Comparison of ENCODE assay signal across 8 mouse cellular contexts in the genomic region with DNA sequence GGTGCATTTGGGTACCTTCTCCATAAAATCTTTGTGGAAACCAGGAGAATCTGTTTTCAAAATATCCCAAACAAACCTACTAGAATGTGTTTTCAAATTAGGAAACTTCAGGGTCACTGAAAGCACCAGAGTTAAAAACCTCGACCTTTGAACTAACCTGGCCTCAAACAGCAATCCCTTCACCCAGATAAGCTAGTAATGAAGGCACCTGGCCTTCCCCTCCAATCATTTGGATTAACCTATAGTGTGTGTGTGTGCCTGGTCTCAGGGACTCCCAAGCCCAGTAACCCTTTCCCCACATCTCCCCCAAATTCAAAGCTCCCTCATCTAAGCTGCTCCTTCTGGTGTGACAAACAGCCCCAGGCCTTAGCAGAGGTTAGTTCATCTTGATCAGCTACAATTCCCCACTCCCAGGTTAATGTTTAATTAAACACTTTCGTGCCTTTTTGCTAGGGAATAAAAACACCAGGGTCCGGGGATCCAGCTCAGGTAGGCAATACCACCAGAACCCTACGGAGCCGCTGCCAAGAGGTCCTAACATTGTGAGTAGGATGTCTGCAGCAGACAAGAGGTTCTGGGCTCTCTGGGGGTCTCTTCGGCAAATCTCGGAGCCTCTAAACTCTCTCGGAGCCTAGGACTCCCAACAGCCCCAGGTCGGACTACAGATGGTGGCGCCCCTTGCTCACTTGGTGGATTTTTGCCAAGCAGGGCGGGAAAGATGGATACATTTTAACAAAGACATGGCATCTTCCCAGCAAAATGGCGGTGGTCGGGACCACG. TPM values are rescaled to one million over a fixed set of nuclear protein-coding genes. Genes with fewer than 3 reads are reported as not detected.
DNase-seq lines count a peak whose midpoint lies in the region; ATAC-seq and TF ChIP-seq lines count a peak whose summit lies in the region.

No protein-coding gene starts in this region.

- no peak for ATAC-seq in heart, embryonic 11.5 days (replicated peaks; ENCODE audit: insufficient number of reproducible peaks, low FRiP score, low TSS enrichment)
- no peak for ATAC-seq in forebrain, embryonic 11.5 days (replicated peaks; ENCODE audit: low FRiP score)
- no peak for ATAC-seq in kidney, embryonic 16.5 days (ENCODE audit: low FRiP score, low TSS enrichment)

- H3K27ac ChIP-seq in heart, embryonic 11.5 days (ENCODE audit: low read depth, low read length): no peak overlapping the region
- H3K27ac ChIP-seq in forebrain, embryonic 11.5 days (ENCODE audit: low read depth, low read length): no peak overlapping the region
- H3K27ac ChIP-seq in kidney, embryonic 16.5 days (ENCODE audit: low read length): peak overlapping the region; percentile 98

- no peak for TF ChIP-seq POLR2A in myocyte (IDR thresholded peaks at IDR 0.05; ENCODE audit: insufficient read length, low read depth)

- H3K36me3 ChIP-seq in heart, embryonic 11.5 days (ENCODE audit: control insufficient read depth, insufficient read depth, low read length): no peaks in the 10 kb centered on the region
- no peaks in the 10 kb centered on the region for H3K36me3 ChIP-seq in forebrain, embryonic 11.5 days (ENCODE audit: control insufficient read depth, insufficient read depth, low read length)
- no peaks in the 10 kb centered on the region for H3K36me3 ChIP-seq in kidney, embryonic 16.5 days (ENCODE audit: insufficient read depth, low read length)
- no peaks in the 10 kb centered on the region for H3K36me3 ChIP-seq in myocyte (ENCODE audit: control insufficient read depth, insufficient read depth)

- H3ac ChIP-seq in myocyte (ENCODE audit: control insufficient read depth, insufficient read length): no peak overlapping the region

- peaks cover 2% of the 10 kb centered on the region; the same call in 1 of the 2 replicates for H3K27me3 ChIP-seq in heart, embryonic 11.5 days (ENCODE audit: control insufficient read depth, insufficient read depth, low read length)
- H3K27me3 ChIP-seq in forebrain, embryonic 11.5 days (ENCODE audit: control insufficient read depth, insufficient read depth, low read length): peaks cover 2% of the 10 kb centered on the region; the same call in 1 of the 2 replicates
- H3K27me3 ChIP-seq in kidney, embryonic 16.5 days (ENCODE audit: insufficient read depth, low read length): no peaks in the 10 kb centered on the region
- H3K27me3 ChIP-seq in myocyte (ENCODE audit: control insufficient read depth, insufficient read depth, insufficient read length): peaks cover 34% of the 10 kb centered on the region

- H3K4me1 ChIP-seq in heart, embryonic 11.5 days (ENCODE audit: control insufficient read depth, insufficient read depth, low read length): peaks cover 25% of the 10 kb centered on the region
- H3K4me1 ChIP-seq in forebrain, embryonic 11.5 days (replicated peaks; ENCODE audit: control insufficient read depth, insufficient read depth, low read length): peaks cover 16% of the 10 kb centered on the region; the same call in 1 of the 2 replicates
- peaks cover 50% of the 10 kb centered on the region for H3K4me1 ChIP-seq in kidney, embryonic 16.5 days (ENCODE audit: insufficient read depth, low read length)

- H3K9me3 ChIP-seq in heart, embryonic 11.5 days (replicated peaks; ENCODE audit: control insufficient read depth, low read length): no peaks in the 10 kb centered on the region
- no peaks in the 10 kb centered on the region for H3K9me3 ChIP-seq in forebrain, embryonic 11.5 days (ENCODE audit: control insufficient read depth, low read length)
- H3K9me3 ChIP-seq in kidney, embryonic 16.5 days (ENCODE audit: low read length): no peaks in the 10 kb centered on the region

- peak overlapping the region; percentile 98 for H3K4me2 ChIP-seq in heart, embryonic 11.5 days
- H3K4me2 ChIP-seq in forebrain, embryonic 11.5 days (ENCODE audit: low read depth, low read length, severe bottlenecking): peak overlapping the region; percentile 97
- peak overlapping the region; percentile 97 for H3K4me2 ChIP-seq in kidney, embryonic 16.5 days (replicated peaks; ENCODE audit: low read depth, low read length)
- H3K4me2 ChIP-seq in myocyte (ENCODE audit: low read depth): peak overlapping the region; percentile 98

- H3K79me2 ChIP-seq in myocyte (ENCODE audit: control insufficient read depth, insufficient read depth): peaks cover 18% of the 10 kb centered on the region

- DNase-seq in heart, adult 9 months (ENCODE audit: low spot score in 2 of 2): no peak
- DNase-seq in forebrain, embryonic 11.5 days (ENCODE audit: low spot score): peak; percentile 58
- no peak for DNase-seq in thymus, postnatal 0 days (ENCODE audit: low spot score)
- no peak for DNase-seq in c-Kit-positive CD71-positive TER-119-positive erythroid progenitor cells, embryonic 14.5 days (ENCODE audit: low spot score)
- no peak for DNase-seq in adrenal gland, postnatal 36 days

- H3K4me3 ChIP-seq in heart, embryonic 11.5 days (ENCODE audit: low read depth, low read length): peak overlapping the region; percentile 72; the same call in 1 of the 2 replicates
- no peak overlapping the region for H3K4me3 ChIP-seq in forebrain, embryonic 11.5 days (ENCODE audit: low read depth, low read length)
- H3K4me3 ChIP-seq in kidney, embryonic 16.5 days (ENCODE audit: low read length): peak overlapping the region; percentile 79
- H3K4me3 ChIP-seq in myocyte: peak overlapping the region; percentile 79

- no peak overlapping the region; the same call in 1 of the 2 replicates for H3K9ac ChIP-seq in heart, embryonic 11.5 days (ENCODE audit: low read depth, low read length)
- H3K9ac ChIP-seq in forebrain, embryonic 11.5 days (ENCODE audit: low read length): no peak overlapping the region; the same call in 1 of the 2 replicates
- peak overlapping the region; percentile 100 for H3K9ac ChIP-seq in kidney, embryonic 16.5 days (replicated peaks; ENCODE audit: low read length)

- 43% methylated on average over 14 of the region's 14 CpGs for WGBS in heart, embryonic 11.5 days (ENCODE audit: insufficient replicate concordance)
- 45% methylated on average over 14 of the region's 14 CpGs for WGBS in forebrain, embryonic 11.5 days
- WGBS in kidney, embryonic 16.5 days: 47% methylated on average over 14 of the region's 14 CpGs

TF ChIP-seq in myocyte, 11 proteins besides CTCF, POLR2A, EP300 and RAD21:
- TF ChIP-seq TCF12 (IDR thresholded peaks at IDR 0.05; ENCODE audit: insufficient read depth, poor library complexity, severe bottlenecking) (no peak), MAX (IDR thresholded peaks at IDR 0.05; ENCODE audit: low read depth) (no peak), MYOD1 (IDR thresholded peaks at IDR 0.05; ENCODE audit: control insufficient read depth in 1 of 3, insufficient read length in 2 of 3, low read depth in 2 of 3) (no peak), MYOG (IDR thresholded peaks at IDR 0.05; ENCODE audit: control insufficient read depth in 1 of 3, insufficient read depth in 1 of 3, insufficient read length in 2 of 3, low read depth in 2 of 3) (no peak), REST (IDR thresholded peaks at IDR 0.05; ENCODE audit: insufficient read depth, insufficient read length) (no peak)

RNA-seq across cellular contexts. Expression of a gene that starts 1.5 kb away (rescaled TPM):
- polyA plus RNA-seq in heart, embryonic 11.5 days (2014; fragmentation: Nextera tagmentation; extraction: Ambion mirVana): 74.6 and 178 TPM in 2 replicates
- 349 and 396 TPM in 2 replicates for polyA plus RNA-seq in forebrain, embryonic 11.5 days (2014; fragmentation: Nextera tagmentation; extraction: Ambion mirVana)
- 521 and 528 TPM in 2 replicates for polyA plus RNA-seq in kidney, embryonic 16.5 days (2015; fragmentation: Nextera tagmentation; extraction: Ambion mirVana)
- 423 TPM for polyA plus RNA-seq in myocyte (2012; fragmentation: generic; extraction: Trizol)
- 303 and 311 TPM in 2 replicates for polyA plus RNA-seq in thymus, postnatal 0 days (2015; fragmentation: Nextera tagmentation; extraction: Ambion mirVana)
- total RNA-seq in adrenal gland, postnatal 36 days (2021): 100 to 1,000 TPM; 127 to 173 TPM

RNA-seq across cellular contexts. Expression of a gene that starts 15.0 kb away (rescaled TPM):
- polyA plus RNA-seq in heart, embryonic 11.5 days (2014; fragmentation: Nextera tagmentation; extraction: Ambion mirVana): not detected in 2 replicates
- polyA plus RNA-seq in forebrain, embryonic 11.5 days (2014; fragmentation: Nextera tagmentation; extraction: Ambion mirVana): not detected in 2 replicates
- not detected in 2 replicates for polyA plus RNA-seq in kidney, embryonic 16.5 days (2015; fragmentation: Nextera tagmentation; extraction: Ambion mirVana)
- polyA plus RNA-seq in myocyte (2012; fragmentation: generic; extraction: Trizol): 0.44 TPM
- 0.14 and 0.21 TPM in 2 replicates for polyA plus RNA-seq in thymus, postnatal 0 days (2015; fragmentation: Nextera tagmentation; extraction: Ambion mirVana)
- under 1 TPM; 0.30 to 0.36 TPM for total RNA-seq in adrenal gland, postnatal 36 days (2021)

RNA-seq across cellular contexts. Expression of a gene that starts 36.0 kb away (rescaled TPM):
- polyA plus RNA-seq in heart, embryonic 11.5 days (2014; fragmentation: Nextera tagmentation; extraction: Ambion mirVana): 28.2 and 28.7 TPM in 2 replicates
- 61.6 and 67.1 TPM in 2 replicates for polyA plus RNA-seq in forebrain, embryonic 11.5 days (2014; fragmentation: Nextera tagmentation; extraction: Ambion mirVana)
- polyA plus RNA-seq in kidney, embryonic 16.5 days (2015; fragmentation: Nextera tagmentation; extraction: Ambion mirVana): 51.7 and 52.5 TPM in 2 replicates
- polyA plus RNA-seq in myocyte (2012; fragmentation: generic; extraction: Trizol): 36.1 TPM
- polyA plus RNA-seq in thymus, postnatal 0 days (2015; fragmentation: Nextera tagmentation; extraction: Ambion mirVana): 60.0 and 62.6 TPM in 2 replicates
- total RNA-seq in adrenal gland, postnatal 36 days (2021): 10 to 100 TPM; 18.9 to 27.0 TPM

RNA-seq across cellular contexts. Expression of a gene that starts 48.3 kb away (rescaled TPM):
- 166 and 189 TPM in 2 replicates for polyA plus RNA-seq in heart, embryonic 11.5 days (2014; fragmentation: Nextera tagmentation; extraction: Ambion mirVana)
- polyA plus RNA-seq in forebrain, embryonic 11.5 days (2014; fragmentation: Nextera tagmentation; extraction: Ambion mirVana): 245 and 254 TPM in 2 replicates
- 254 and 260 TPM in 2 replicates for polyA plus RNA-seq in kidney, embryonic 16.5 days (2015; fragmentation: Nextera tagmentation; extraction: Ambion mirVana)
- polyA plus RNA-seq in myocyte (2012; fragmentation: generic; extraction: Trizol): 315 TPM
- polyA plus RNA-seq in thymus, postnatal 0 days (2015; fragmentation: Nextera tagmentation; extraction: Ambion mirVana): 200 and 212 TPM in 2 replicates
- total RNA-seq in adrenal gland, postnatal 36 days (2021): 100 to 1,000 TPM; 140 to 156 TPM
